Mouse (Mus musculus) lung, postnatal 25 days (tissue): Measurements from ENCODE around the gene Calhm4.
"Not testable (repeated sequence)": the region's sequence is repeated elsewhere in the genome, so short reads cannot be mapped to it uniquely, and the experiment has no call there.

Experiments used
- DNase-seq: peaks from one replicate; pipeline ENCODE4 v3.0.0; 2022; ENCODE audit warnings: low spot score

Calhm4 gene

GRCm38 (mm10) chr10:34044210-34044609, at the start of gene Calhm4:
Calhm4 (minus strand) TSS chr10:34044310.
- DNase-seq, result no peak

- DNase-seq, result no peak
Measured at GRCm38 (mm10) chr10:34091888-34092287, 47.8 kb upstream of the Calhm4 start.

DNA sequence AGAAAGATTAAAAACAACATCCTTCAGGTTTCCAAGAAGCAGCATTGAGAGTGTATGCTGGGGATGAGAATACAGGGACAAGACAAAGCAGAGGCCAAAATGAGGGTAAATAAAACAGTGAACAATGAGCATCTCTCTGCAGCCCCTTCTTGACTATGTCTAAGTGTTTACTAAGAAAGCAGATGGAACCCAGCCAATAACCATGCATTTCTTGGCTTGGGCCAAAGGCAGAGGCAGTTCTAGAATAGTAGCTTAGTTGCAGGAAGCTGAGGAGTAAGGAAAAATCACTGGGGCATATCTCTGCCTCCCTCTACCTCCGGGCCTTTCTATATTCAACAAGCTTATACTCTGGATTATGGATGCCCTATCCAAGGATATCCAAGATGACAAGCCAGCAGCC, 46.4 kb upstream of the Calhm4 start:
- DNase-seq, result no peak

DNA sequence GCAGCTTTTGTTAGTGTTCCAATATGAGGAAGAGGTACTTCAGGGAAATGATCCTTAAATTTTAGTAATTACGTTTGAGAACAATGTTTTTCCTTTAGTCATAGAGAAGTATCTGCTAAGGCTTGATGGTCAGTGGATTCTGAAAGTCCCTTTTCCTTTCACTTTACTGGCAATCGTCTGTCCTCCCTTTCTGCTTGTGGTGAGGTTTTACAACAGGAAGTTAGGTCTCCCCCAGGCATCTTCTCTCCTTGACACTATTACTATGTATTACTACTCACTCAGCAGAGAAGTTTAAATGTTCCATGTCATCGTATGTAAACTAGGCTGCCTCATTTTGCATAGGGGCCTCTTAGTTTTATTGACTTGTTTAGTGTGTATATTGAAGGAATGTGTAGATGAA, 45.4 kb upstream of the Calhm4 start:
- DNase-seq, result no peak

DNA sequence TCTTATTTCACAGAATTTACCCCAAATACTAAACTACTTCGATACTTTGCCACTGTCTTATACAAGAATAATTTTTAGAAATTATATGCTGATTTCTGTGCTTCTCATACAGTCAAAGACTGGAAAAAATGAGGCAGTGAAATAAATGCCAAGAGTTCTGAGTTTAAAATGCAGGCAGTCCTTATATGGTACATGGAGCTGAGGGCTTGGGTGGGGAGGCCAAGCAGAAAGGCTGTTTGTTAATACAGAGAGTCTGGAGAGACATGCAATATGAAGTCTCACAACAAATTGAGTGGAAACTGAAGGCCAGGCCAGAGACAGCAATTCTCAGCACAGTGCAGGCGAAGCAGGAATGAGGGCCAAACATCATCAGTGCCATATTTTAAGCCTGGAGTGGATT, 44.4 kb upstream of the Calhm4 start:
- no peak for DNase-seq

- DNase-seq, result no peak
Measured at GRCm38 (mm10) chr10:34086514-34086913, 42.4 kb upstream of the Calhm4 start.

- no peak for DNase-seq
Measured at GRCm38 (mm10) chr10:34074522-34075200, 30.6 kb upstream of the Calhm4 start.

DNA sequence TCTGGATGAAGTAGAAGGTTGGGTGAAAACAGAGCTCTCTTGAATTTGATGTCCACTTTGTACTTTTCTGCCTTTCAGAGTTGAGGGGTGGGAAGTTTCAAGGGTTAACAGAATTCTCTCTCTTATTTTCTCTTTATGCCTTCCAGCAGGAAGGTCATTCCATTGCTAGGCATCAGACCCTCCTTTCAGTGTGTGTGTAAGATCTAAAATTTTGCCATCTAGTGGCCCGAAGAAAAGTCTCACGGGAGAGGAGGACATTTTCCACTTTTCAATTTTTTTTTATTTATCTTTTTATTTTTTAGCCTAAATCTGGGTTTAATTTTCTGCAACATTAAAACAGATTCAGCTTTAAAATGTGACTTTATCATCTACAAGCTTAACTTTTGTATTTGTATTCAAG, 27.5 kb upstream of the Calhm4 start:
- no peak for DNase-seq

DNA sequence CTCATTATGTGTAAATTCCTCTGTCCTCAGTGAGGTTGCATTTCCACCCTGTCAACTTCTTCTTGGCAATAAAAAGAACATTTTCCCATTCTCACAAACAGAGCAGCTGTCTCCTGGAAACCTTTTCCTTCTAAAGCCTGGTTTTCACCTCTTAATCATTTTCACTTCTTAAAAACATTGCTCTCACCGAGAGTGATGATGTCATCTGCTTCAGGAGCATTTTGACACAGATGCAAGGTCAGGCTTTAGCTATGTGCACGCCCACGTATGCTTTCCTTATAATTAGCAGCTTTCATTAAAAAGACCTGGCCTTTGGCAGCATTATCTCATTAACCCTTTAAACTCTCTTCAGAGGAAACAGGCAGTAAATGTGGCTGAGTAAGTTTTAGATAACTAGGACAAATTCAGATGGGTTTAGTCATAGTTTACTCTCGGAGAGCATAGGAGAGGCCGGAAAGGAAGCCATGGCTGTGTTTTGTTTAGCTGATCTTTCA, 26.9 kb upstream of the Calhm4 start:
- DNase-seq, result no peak

DNA sequence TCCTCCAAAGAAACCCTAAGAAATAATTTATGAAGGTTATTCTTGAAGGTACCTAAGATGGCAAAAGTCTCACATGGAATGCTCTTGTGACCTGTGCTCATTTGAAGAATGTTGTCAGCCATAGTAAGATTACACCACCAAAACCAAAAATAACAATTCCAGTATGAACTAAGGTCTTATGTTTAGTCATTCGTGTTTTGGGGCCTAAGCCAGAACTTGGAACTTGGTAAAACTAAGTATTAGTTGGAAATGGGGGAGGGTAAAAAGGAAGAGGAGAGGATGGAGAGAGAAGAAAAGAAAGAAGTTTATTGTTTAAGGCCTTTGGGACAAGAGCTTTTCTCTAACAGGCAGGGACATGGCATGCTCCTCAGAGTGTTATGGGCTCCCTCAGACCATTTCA, 25.5 kb upstream of the Calhm4 start:
- no peak for DNase-seq

- no peak for DNase-seq
Measured at GRCm38 (mm10) chr10:34066591-34066990, 22.5 kb upstream of the Calhm4 start.

DNA sequence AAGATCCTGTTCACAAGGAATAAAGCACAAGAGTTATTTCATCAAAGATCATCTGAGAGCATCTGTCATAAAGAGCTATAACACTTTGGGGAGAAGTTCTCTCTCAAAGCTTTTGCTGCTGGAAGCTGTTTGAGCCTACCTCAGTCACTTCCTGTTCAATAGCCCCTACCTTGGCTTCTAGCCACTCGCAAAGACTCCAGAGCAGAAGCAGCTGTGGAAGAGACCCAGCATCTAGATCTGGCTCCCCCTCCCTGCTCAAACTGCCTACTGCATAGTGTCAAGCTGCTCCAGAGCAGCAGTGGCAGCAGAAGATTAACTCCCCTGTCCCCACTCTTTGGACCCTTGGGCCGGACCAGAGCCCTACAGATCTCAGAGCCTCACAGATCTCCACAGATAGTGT, 9.9 kb upstream of the Calhm4 start:
- DNase-seq, result no peak

DNA sequence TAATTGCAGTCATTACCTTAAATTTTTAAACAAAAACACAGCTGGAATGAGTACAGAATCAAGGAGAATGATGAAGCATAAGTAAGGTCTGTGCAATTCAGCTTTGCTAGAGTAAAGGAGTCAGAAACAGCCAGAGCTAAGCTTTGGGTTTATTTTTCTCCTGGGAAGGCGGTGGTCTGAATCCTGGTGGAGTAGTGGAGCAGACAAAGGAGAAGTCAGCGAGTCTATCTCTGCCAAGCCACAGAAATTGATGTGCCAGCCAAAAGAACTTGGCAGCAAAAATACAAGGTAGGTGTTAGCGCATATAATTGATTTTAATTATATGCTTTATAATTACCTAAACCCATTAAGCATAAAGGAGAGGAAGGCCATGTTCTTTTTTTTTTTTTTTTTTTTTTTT, 6.7 kb downstream of the Calhm4 start, which contains the start of gene Trappc3l:
Gene Trappc3l (plus strand): TSS at position 197 of the 400 bp plus-strand sequence.
- no peak for DNase-seq

- peak; percentile 34 for DNase-seq
Measured at GRCm38 (mm10) chr10:34036587-34036986, 7.5 kb downstream of the Calhm4 start.

GRCm38 (mm10) chr10:34033630-34034305, 10.3 kb downstream of the Calhm4 start:
- DNase-seq, result peak; percentile 68

DNA sequence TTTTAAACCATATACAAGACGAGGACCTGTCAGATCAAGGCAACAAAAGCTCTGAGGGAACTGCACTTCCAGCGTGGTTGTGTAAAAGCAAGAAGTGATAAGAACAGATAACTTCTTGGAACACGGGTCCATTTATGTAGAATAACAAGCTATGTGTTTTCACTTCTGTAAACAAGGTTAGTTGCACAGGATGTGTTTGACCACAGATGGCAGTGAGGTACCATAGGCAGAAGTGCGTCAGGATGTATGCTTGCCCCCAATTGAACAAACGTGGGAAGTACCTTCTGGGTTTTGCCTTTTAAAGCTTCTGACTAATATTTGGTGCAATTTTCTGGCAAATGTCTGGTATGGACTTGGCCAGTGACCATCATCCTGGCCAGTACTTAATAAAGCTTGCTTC, 13.8 kb downstream of the Calhm4 start:
- no peak for DNase-seq

DNA sequence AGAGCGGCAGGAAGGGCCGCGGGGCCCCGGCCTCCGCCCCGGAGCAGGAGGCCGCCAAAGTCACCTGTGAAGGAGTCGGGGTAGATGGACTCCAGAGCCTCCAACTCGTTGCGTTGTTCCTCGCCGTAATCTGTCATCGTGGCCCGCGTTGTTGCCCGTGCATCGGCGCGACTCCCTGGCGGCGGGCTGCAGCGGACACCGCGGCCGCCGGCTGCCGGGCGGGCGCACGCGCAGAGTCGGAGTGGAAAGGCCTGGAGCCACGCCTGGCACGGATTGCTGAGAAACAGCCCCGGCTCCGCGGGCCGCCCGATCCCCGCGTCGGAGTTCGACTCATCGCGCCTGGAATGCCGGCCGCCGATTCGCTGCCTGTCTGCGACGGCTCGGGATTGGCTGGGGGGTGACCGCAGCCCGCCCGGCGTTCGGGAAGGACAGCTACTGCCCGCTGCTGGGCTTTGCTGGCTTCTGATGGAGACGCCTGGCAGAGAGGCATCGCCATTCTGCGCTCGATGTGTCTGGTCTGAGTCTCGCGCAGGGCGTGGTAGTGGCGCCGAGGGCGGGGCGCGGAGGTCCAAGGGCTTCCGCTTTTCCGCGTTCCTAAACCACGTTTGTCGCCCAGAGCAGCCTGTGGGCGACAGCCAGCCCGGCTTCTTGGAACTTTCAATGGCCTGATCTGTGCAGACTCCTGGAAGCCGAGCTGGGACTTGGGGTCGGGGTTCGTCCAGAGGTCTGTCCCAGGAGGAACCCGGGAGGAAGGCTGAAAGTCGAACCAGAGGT, 24.6 kb downstream of the Calhm4 start, which contains the start of gene Rwdd1:
Gene Rwdd1 (minus strand): TSS at position 323 of the 774 bp plus-strand sequence.
- DNase-seq, result peak; percentile 98

DNA sequence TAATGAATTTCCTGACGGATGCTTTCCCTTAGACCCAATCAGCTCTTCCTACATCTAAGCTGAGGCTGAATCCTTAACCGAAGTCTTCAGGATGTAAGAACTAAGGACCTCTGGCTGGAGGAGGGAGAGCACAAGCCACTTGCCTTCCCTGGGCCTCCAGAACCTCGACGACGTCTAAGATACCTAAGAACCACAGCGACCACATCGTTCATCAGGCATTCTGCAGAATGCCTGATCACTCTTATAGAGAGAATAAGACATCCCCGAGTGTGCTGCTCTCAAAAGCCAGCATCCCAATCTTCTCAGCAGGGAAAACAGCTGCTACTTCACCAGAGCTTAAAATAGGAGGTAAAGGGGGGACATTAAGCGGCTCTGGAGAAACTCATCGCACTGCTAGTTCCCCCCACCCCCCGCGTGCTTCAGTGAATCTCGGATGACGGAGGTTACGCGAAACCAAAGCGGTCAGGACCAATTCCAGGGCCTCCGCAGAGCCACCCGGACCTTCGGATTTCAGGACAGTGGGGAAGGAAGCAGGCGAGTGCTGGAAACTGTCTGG, 25.3 kb downstream of the Calhm4 start:
- peak; percentile 0 for DNase-seq

DNA sequence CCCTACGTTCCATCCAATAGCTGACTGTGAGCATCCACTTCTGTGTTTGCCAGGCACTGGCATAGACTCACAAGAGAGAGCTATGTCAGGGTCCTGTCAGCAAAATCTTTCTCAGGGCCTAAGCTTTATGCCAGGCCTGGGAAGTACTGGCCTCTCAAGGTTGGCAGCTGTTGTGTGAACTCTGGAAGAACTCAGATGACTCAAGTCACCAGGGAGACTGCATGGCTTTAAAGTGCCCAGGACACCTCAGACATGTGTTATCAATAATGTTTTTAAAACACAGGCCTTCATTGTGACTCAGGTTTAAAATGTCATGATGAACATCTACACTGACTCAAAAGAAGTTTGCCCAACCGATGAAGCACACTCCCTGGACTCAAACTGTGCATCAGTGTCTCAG, 30.9 kb downstream of the Calhm4 start:
- DNase-seq, result no peak

- no peak for DNase-seq
Measured at GRCm38 (mm10) chr10:34012581-34012980, 31.5 kb downstream of the Calhm4 start.

DNA sequence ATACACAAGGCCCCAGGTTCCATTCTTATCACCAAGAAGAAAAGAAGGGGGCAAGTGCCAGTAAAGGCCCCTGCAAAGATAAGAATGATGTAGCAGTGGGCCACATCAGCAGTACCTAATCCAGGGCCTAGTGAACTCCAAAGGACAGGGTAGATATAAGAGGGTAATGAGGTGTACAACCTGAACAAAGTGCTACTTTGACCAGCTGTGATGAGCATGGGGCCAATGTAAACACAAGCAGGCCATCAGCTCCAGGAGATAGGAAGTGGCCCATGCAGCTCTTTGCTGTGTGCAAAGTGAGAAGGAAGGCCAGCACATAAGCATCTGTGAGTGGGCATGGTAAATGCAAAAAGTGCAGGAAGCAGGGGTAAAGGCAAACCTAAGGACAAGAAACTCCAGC, 45.7 kb downstream of the Calhm4 start:
- DNase-seq, result no peak

GRCm38 (mm10) chr10:33996686-33997085, 47.4 kb downstream of the Calhm4 start:
- DNase-seq, result not testable (repeated sequence)
